Mouse (Mus musculus) liver, embryonic 14.5 days (tissue): ENCODE measurements around the gene Lrrc2.

ENCODE experiments used
- CTCF ChIP-seq: IDR thresholded peaks from 2 replicates; pipeline ENCODE4 v1.5.1; 2016; ENCODE audit warnings: antibody characterized with exemption, low read depth, control low read depth
- EP300 ChIP-seq: IDR thresholded peaks from 2 replicates; pipeline ENCODE4 v1.6.1; 2016; ENCODE audit warnings: antibody characterized with exemption, low read depth

DNA sequence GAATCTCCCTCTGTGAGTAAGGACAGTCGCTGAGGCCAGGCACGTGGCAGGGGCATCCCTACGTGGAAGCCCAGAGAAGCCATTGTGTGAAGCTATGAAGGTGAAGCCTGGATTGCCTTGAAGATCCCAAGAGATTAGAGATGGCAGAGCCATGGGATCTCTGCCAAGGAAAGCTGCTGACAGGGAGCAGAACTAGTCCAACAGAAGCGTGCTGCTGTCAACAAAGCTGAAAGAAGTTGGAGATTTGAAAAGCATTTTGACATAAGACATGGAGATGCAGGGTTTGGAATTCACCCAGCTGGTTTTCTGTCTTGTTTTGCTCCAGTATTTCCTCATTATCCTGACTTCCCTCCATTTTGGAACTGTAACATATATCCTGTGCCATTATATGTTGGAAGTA lies 49.1 kb upstream of the Lrrc2 start:
- no peak for TF ChIP-seq CTCF
- no peak for TF ChIP-seq EP300
